Mouse (Mus musculus): ENCODE data around the gene Olfr56. TPM values are rescaled to one million over a fixed set of nuclear protein-coding genes. Genes with fewer than 3 reads are reported as not detected.
A peak's percentile ranks its signal among the peaks of the same experiment; 100 is the strongest.

The Olfr56 gene
- total and polyA plus RNA-seq, 2 experiments from 2014 or later, result 1.7 TPM; not detected in 1

GRCm38 (mm10) chr11:49090551-49090950, 111.9 kb downstream of the Olfr56 start:
- H3K4me3 ChIP-seq (ENCODE audit: low read depth, low read length), result no peak overlapping the region
- H3K9me3 ChIP-seq (replicated peaks; ENCODE audit: control insufficient read depth, low read length), result no peaks in the 10 kb centered on the region
- H3K9ac ChIP-seq (replicated peaks; ENCODE audit: low read depth, low read length), result no peak overlapping the region
- no peak for TF ChIP-seq CTCF (IDR thresholded peaks at IDR 0.05; ENCODE audit: low read depth)
- no peak for TF ChIP-seq EP300 (IDR thresholded peaks at IDR 0.05; ENCODE audit: low read depth)
- H3K36me3 ChIP-seq (replicated peaks; ENCODE audit: control insufficient read depth, insufficient read depth, low read length), result no peaks in the 10 kb centered on the region
- 82% methylated on average over 5 of the region's 5 CpGs for WGBS
- H3K27ac ChIP-seq (ENCODE audit: low read depth), result no peak overlapping the region
- no peak overlapping the region for H3K4me2 ChIP-seq (ENCODE audit: low read depth, low read length)
- no peaks in the 10 kb centered on the region for H3K4me1 ChIP-seq (ENCODE audit: control insufficient read depth, insufficient read depth)
- ATAC-seq (ENCODE audit: insufficient read depth, low read depth), result no peak
- no peaks in the 10 kb centered on the region for H3K27me3 ChIP-seq (ENCODE audit: control insufficient read depth, insufficient read depth, low read length)
- no peak for DNase-seq (ENCODE audit: low spot score)

- no peaks in the 10 kb centered on the region for H3K36me3 ChIP-seq (replicated peaks; ENCODE audit: control insufficient read depth, insufficient read depth, low read length)
- no peak for ATAC-seq (ENCODE audit: insufficient read depth, low read depth)
- no peak overlapping the region for H3K9ac ChIP-seq (replicated peaks; ENCODE audit: low read depth, low read length)
- H3K9me3 ChIP-seq (replicated peaks; ENCODE audit: control insufficient read depth, low read length), result no peaks in the 10 kb centered on the region
- 52% methylated on average over 4 of the region's 4 CpGs for WGBS
- H3K27me3 ChIP-seq (ENCODE audit: control insufficient read depth, insufficient read depth, low read length), result no peaks in the 10 kb centered on the region
- TF ChIP-seq CTCF (IDR thresholded peaks at IDR 0.05; ENCODE audit: low read depth), result no peak
- no peak for TF ChIP-seq EP300 (IDR thresholded peaks at IDR 0.05; ENCODE audit: low read depth)
- H3K27ac ChIP-seq (ENCODE audit: low read depth), result no peak overlapping the region
- H3K4me3 ChIP-seq (ENCODE audit: low read depth, low read length), result no peak overlapping the region
- no peaks in the 10 kb centered on the region for H3K4me1 ChIP-seq (ENCODE audit: control insufficient read depth, insufficient read depth)
- H3K4me2 ChIP-seq (ENCODE audit: low read depth, low read length), result no peak overlapping the region
- no peak for DNase-seq (ENCODE audit: low spot score)
These were observed 112.5 kb downstream of the Olfr56 start for GRCm38 (mm10) chr11:49091171-49091570.

GRCm38 (mm10) chr11:49092053-49092586, 113.4 kb downstream of the Olfr56 start:
- Histone ChIP-seq H3K4me1 (ENCODE audit: control insufficient read depth, insufficient read depth) (no peaks in the 10 kb centered on the region), H3K27ac (ENCODE audit: low read depth) (no peak overlapping the region), H3K9ac (replicated peaks; ENCODE audit: low read depth, low read length) (no peak overlapping the region), H3K27me3 (ENCODE audit: control insufficient read depth, insufficient read depth, low read length) (no peaks in the 10 kb centered on the region), H3K36me3 (replicated peaks; ENCODE audit: control insufficient read depth, insufficient read depth, low read length) (no peaks in the 10 kb centered on the region), H3K4me2 (ENCODE audit: low read depth, low read length) (no peak overlapping the region), H3K4me3 (ENCODE audit: low read depth, low read length) (no peak overlapping the region), H3K9me3 (replicated peaks; ENCODE audit: control insufficient read depth, low read length) (no peaks in the 10 kb centered on the region)
- DNase-seq (ENCODE audit: low spot score) (no peak), ATAC-seq (ENCODE audit: insufficient read depth, low read depth) (no peak)
- 91% methylated on average over 1 of the region's 1 CpGs for WGBS
- TF ChIP-seq CTCF (IDR thresholded peaks at IDR 0.05; ENCODE audit: low read depth), result no peak
- TF ChIP-seq EP300 (IDR thresholded peaks at IDR 0.05; ENCODE audit: low read depth), result no peak

GRCm38 (mm10) chr11:49092786-49093185, 114.1 kb downstream of the Olfr56 start:
- H3K4me1 ChIP-seq (ENCODE audit: control insufficient read depth, insufficient read depth), result no peaks in the 10 kb centered on the region
- no peak overlapping the region for H3K4me3 ChIP-seq (ENCODE audit: low read depth, low read length)
- H3K4me2 ChIP-seq (ENCODE audit: low read depth, low read length), result no peak overlapping the region
- TF ChIP-seq EP300 (IDR thresholded peaks at IDR 0.05; ENCODE audit: low read depth) (no peak), CTCF (IDR thresholded peaks at IDR 0.05; ENCODE audit: low read depth) (no peak)
- H3K27me3 ChIP-seq (ENCODE audit: control insufficient read depth, insufficient read depth, low read length), result no peaks in the 10 kb centered on the region
- no peak overlapping the region for H3K9ac ChIP-seq (replicated peaks; ENCODE audit: low read depth, low read length)
- H3K27ac ChIP-seq (ENCODE audit: low read depth), result no peak overlapping the region
- no peaks in the 10 kb centered on the region for H3K9me3 ChIP-seq (replicated peaks; ENCODE audit: control insufficient read depth, low read length)
- DNase-seq (ENCODE audit: low spot score) (no peak), ATAC-seq (ENCODE audit: insufficient read depth, low read depth) (no peak)
- 63% methylated on average over 2 of the region's 2 CpGs for WGBS
- H3K36me3 ChIP-seq (replicated peaks; ENCODE audit: control insufficient read depth, insufficient read depth, low read length), result no peaks in the 10 kb centered on the region

GRCm38 (mm10) chr11:49093861-49094660, 115.4 kb downstream of the Olfr56 start:
- Histone ChIP-seq H3K9me3 (replicated peaks; ENCODE audit: control insufficient read depth, low read length) (no peaks in the 10 kb centered on the region), H3K4me2 (ENCODE audit: low read depth, low read length) (no peak overlapping the region), H3K27ac (ENCODE audit: low read depth) (peak overlapping the region; percentile 36; the same call in 1 of the 2 replicates), H3K36me3 (replicated peaks; ENCODE audit: control insufficient read depth, insufficient read depth, low read length) (no peaks in the 10 kb centered on the region), H3K27me3 (ENCODE audit: control insufficient read depth, insufficient read depth, low read length) (no peaks in the 10 kb centered on the region), H3K9ac (replicated peaks; ENCODE audit: low read depth, low read length) (no peak overlapping the region), H3K4me3 (ENCODE audit: low read depth, low read length) (no peak overlapping the region), H3K4me1 (ENCODE audit: control insufficient read depth, insufficient read depth) (no peaks in the 10 kb centered on the region)
- TF ChIP-seq EP300 (IDR thresholded peaks at IDR 0.05; ENCODE audit: low read depth) (no peak), CTCF (IDR thresholded peaks at IDR 0.05; ENCODE audit: low read depth) (no peak)
- no peak for DNase-seq (ENCODE audit: low spot score)
- no peak for ATAC-seq (ENCODE audit: insufficient read depth, low read depth)
- 75% methylated on average over 6 of the region's 6 CpGs for WGBS
